Mouse (Mus musculus) inflammation-experienced regulatory T-cells, adult 6 months (primary cell): ENCODE measurements around the gene Tmsb15l. TPM values are rescaled to one million over a fixed set of nuclear protein-coding genes. Genes with fewer than 3 reads are reported as not detected.

Experiments
- polyA plus RNA-seq, 3 experiments: library from polyadenylated mRNA; unstranded; fragments of 100-300 nt; shearing (Covaris generic); gene quantifications; one replicate each; pipeline ENCODE4 v1.2.1; 2017

The Tmsb15l gene
- polyA plus RNA-seq, 3 experiments from 2014 or later, result 1.1 to 16.5 (median 2.6) TPM

Other genes with a start within 250 kb of the Tmsb15l start
- gene Morf4l2, start 233.2 kb downstream of the Tmsb15l start, polyA plus RNA-seq, result 10 to 100 TPM; 77.6 to 81.5 (median 78.3) TPM
- gene Glra4, start 196.7 kb downstream of the Tmsb15l start, polyA plus RNA-seq, result not detected
- gene Plp1, start 154.2 kb downstream of the Tmsb15l start, polyA plus RNA-seq, result 1 to 10 TPM in 2 of 3 experiments, under 1 TPM in 1; 0.57 to 4.9 (median 3.8) TPM
- gene Rab9b, start 108.1 kb downstream of the Tmsb15l start, polyA plus RNA-seq, result not detected
- gene H2bfm, start 49.5 kb downstream of the Tmsb15l start, polyA plus RNA-seq, result not detected
- gene Tmsb15b2, start 1.4 kb downstream of the Tmsb15l start, polyA plus RNA-seq, result 10 to 100 TPM; 45.4 to 72.3 (median 45.6) TPM
- 10 to 100 TPM; 22.3 to 36.5 (median 26.2) TPM for gene Tmsb15b1, start within 50 bp of the Tmsb15l start, polyA plus RNA-seq
- gene Zcchc18, start 16.3 kb upstream of the Tmsb15l start, polyA plus RNA-seq, result 10 to 100 TPM; 51.8 to 54.5 (median 53.6) TPM
- 10 to 100 TPM in 1 of 3 experiments, 1 to 10 TPM in 2; 5.3 to 12.8 (median 6.4) TPM for gene Slc25a53, start 61.4 kb upstream of the Tmsb15l start, polyA plus RNA-seq
- gene Fam199x, start 72.7 kb upstream of the Tmsb15l start, polyA plus RNA-seq, result 1 to 10 TPM; 3.0 to 5.2 (median 4.1) TPM
- not detected for gene Esx1, start 145.2 kb upstream of the Tmsb15l start, polyA plus RNA-seq